Mouse (Mus musculus) brown adipose tissue, adult 24 weeks (tissue): ENCODE results near the gene Olfr110. TPM values are rescaled to one million over a fixed set of nuclear protein-coding genes. Genes with fewer than 3 reads are reported as not detected.
"Not testable (repeated sequence)": the region's sequence is repeated elsewhere in the genome, so short reads cannot be mapped to it uniquely, and the experiment has no call there.

Experiments
- H3K27ac ChIP-seq: fragments of 200-500 bp; replicated peaks from 2 replicates; pipeline ENCODE4 v1.5.1; 2012; ENCODE audit warnings: low read depth, mild to moderate bottlenecking, low read length
- H3K4me1 ChIP-seq: fragments of 200-500 bp; 2 replicates; pipeline ENCODE4 v1.6.1; 2012; ENCODE audit warnings: low read length, mixed read lengths; ENCODE audit not compliant: control insufficient read depth, insufficient read depth, insufficient read length
- H3K4me3 ChIP-seq: fragments of 200-500 bp; 2 replicates; pipeline ENCODE4 v1.5.1; 2012; ENCODE audit warnings: low read depth, mild to moderate bottlenecking, low read length, moderate library complexity; ENCODE audit not compliant: insufficient read depth
- polyA plus RNA-seq: library from polyadenylated mRNA; stranded (reverse); fragments of >200 nt; gene quantifications from 2 replicates; pipeline ENCODE4 v1.2.4, GENCODE M21; 2012; ENCODE audit not compliant: missing spikeins, insufficient read depth, insufficient read length

The Olfr110 gene
- not detected in 2 replicates for polyA plus RNA-seq

GRCm38 (mm10) chr17:37491930-37492518 lies at the start of gene Olfr110:
Gene Olfr110, plus strand, starts transcription at chr17:37492468.
- Histone ChIP-seq H3K27ac (no peak within 1 kb of the TSS), H3K4me3 (no peak within 1 kb of the TSS), H3K4me1 (no peaks in the 10 kb centered on the region)

- Histone ChIP-seq H3K27ac (no peak within 1 kb of the TSS), H3K4me1 (no peaks in the 10 kb centered on the region), H3K4me3 (no peak within 1 kb of the TSS)
Measured at GRCm38 (mm10) chr17:37445180-37445579, 47.1 kb upstream of the Olfr110 start, which contains the start of gene Olfr108. Gene Olfr108, plus strand, starts transcription at chr17:37445480.

- Histone ChIP-seq H3K4me1 (no peaks in the 10 kb centered on the region), H3K4me3 (no peak within 1 kb of the TSS), H3K27ac (no peak within 1 kb of the TSS)
Measured at GRCm38 (mm10) chr17:37458616-37459015, 33.7 kb upstream of the Olfr110 start, which contains the start of gene Olfr109. Gene Olfr109, plus strand, starts transcription at chr17:37458916.

GRCm38 (mm10) chr17:37483452-37483851 lies 8.8 kb upstream of the Olfr110 start, which contains the start of gene H2-M2:
Gene H2-M2, minus strand, starts transcription at chr17:37483552.
- Histone ChIP-seq H3K4me1 (no peaks in the 10 kb centered on the region), H3K27ac (no peak within 1 kb of the TSS)

GRCm38 (mm10) chr17:37507730-37508129 lies 15.5 kb downstream of the Olfr110 start, which contains the start of gene Olfr111:
Gene Olfr111, plus strand, starts transcription at chr17:37508030.
- Histone ChIP-seq H3K4me3 (no peak within 1 kb of the TSS), H3K27ac (no peak within 1 kb of the TSS), H3K4me1 (no peaks in the 10 kb centered on the region)

More at GRCm38 (mm10) chr17:37483452-37483851, 8.8 kb upstream of the Olfr110 start, which contains the start of gene H2-M2:
- H3K4me3 ChIP-seq: no peak within 1 kb of the TSS

- not testable (repeated sequence) for H3K4me1 ChIP-seq
Measured at GRCm38 (mm10) chr17:37524612-37525011, 32.3 kb downstream of the Olfr110 start.

GRCm38 (mm10) chr17:37525427-37525826 lies 33.2 kb downstream of the Olfr110 start:
- H3K27ac ChIP-seq, H3K4me3 ChIP-seq, H3K4me1 ChIP-seq: not testable (repeated sequence)

More at GRCm38 (mm10) chr17:37524612-37525011, 32.3 kb downstream of the Olfr110 start:
- not testable (repeated sequence) for H3K4me3 ChIP-seq, H3K27ac ChIP-seq

GRCm38 (mm10) chr17:37535173-37535572 lies 42.9 kb downstream of the Olfr110 start:
- Histone ChIP-seq H3K4me3 (no peak overlapping the region), H3K27ac (no peak overlapping the region), H3K4me1 (no peaks in the 10 kb centered on the region)

GRCm38 (mm10) chr17:37538416-37538815 lies 46.1 kb downstream of the Olfr110 start:
- H3K27ac ChIP-seq, H3K4me1 ChIP-seq, H3K4me3 ChIP-seq: not testable (repeated sequence)

- Histone ChIP-seq H3K4me1 (no peaks in the 10 kb centered on the region), H3K4me3 (no peak overlapping the region), H3K27ac (no peak overlapping the region)
Measured at GRCm38 (mm10) chr17:37541454-37542119, 49.3 kb downstream of the Olfr110 start.

GRCm38 (mm10) chr17:37543800-37544435 lies 51.6 kb downstream of the Olfr110 start:
- no peaks in the 10 kb centered on the region for H3K4me1 ChIP-seq
- H3K4me3 ChIP-seq: no peak overlapping the region
- no peak overlapping the region for H3K27ac ChIP-seq

Other genes with a start within 250 kb of the Olfr110 start
- not detected in 2 replicates for gene Olfr98, start 228.7 kb upstream of the Olfr110 start, polyA plus RNA-seq
- 2.2 and 4.9 TPM in 2 replicates for gene H2-M3, start 222.2 kb upstream of the Olfr110 start, polyA plus RNA-seq
- not detected in 2 replicates for gene Olfr99, start 209.0 kb upstream of the Olfr110 start, polyA plus RNA-seq
- gene Olfr101, start 188.2 kb upstream of the Olfr110 start, polyA plus RNA-seq: not detected in 2 replicates
- not detected in 2 replicates for gene Olfr102, start 175.4 kb upstream of the Olfr110 start, polyA plus RNA-seq
- gene Olfr103, start 152.8 kb upstream of the Olfr110 start, polyA plus RNA-seq: not detected in 2 replicates
- gene Olfr104-ps, start 132.9 kb upstream of the Olfr110 start, polyA plus RNA-seq: not detected in 2 replicates
- not detected in 2 replicates for gene Olfr105-ps, start 113.4 kb upstream of the Olfr110 start, polyA plus RNA-seq
- gene Olfr106-ps, start 102.1 kb upstream of the Olfr110 start, polyA plus RNA-seq: not detected in 2 replicates
- not detected in 2 replicates for gene Olfr107, start 93.2 kb upstream of the Olfr110 start, polyA plus RNA-seq
- not detected in 2 replicates for gene Olfr108, start 47.0 kb upstream of the Olfr110 start, polyA plus RNA-seq
- gene Olfr109, start 33.6 kb upstream of the Olfr110 start, polyA plus RNA-seq: not detected in 2 replicates
- gene H2-M2, start 8.9 kb upstream of the Olfr110 start, polyA plus RNA-seq: not detected in 2 replicates
- not detected in 2 replicates for gene Olfr111, start 15.6 kb downstream of the Olfr110 start, polyA plus RNA-seq
- not detected in 2 replicates for gene Olfr112, start 77.0 kb downstream of the Olfr110 start, polyA plus RNA-seq
- not detected in 2 replicates for gene Olfr113, start 85.2 kb downstream of the Olfr110 start, polyA plus RNA-seq
- gene Olfr114, start 100.3 kb downstream of the Olfr110 start, polyA plus RNA-seq: not detected in 2 replicates
- not detected in 2 replicates for gene Olfr115, start 134.6 kb downstream of the Olfr110 start, polyA plus RNA-seq
- gene Olfr116, start 134.7 kb downstream of the Olfr110 start, polyA plus RNA-seq: not detected in 2 replicates
- not detected in 2 replicates for gene Olfr117, start 171.3 kb downstream of the Olfr110 start, polyA plus RNA-seq
- not detected in 2 replicates for gene Olfr118, start 174.5 kb downstream of the Olfr110 start, polyA plus RNA-seq
- gene Olfr119, start 204.1 kb downstream of the Olfr110 start, polyA plus RNA-seq: not detected in 2 replicates
- gene Olfr120, start 229.3 kb downstream of the Olfr110 start, polyA plus RNA-seq: not detected in 2 replicates